Mouse (Mus musculus) embryo, embryonic 10 days (tissue): ENCODE data around the gene Gm42791.

Experiments used
- DNase-seq: peaks from one replicate; pipeline ENCODE4 v3.0.0-alpha.2; 2015; ENCODE audit warnings: low spot score

Gm42791 gene

GRCm38 (mm10) chr5:148977698-148978457 is 17.1 kb downstream of the Gm42791 start:
- DNase-seq = peak; percentile 56

- DNase-seq = no peak
Measured at GRCm38 (mm10) chr5:148976876-148977275, 18.1 kb downstream of the Gm42791 start.

GRCm38 (mm10) chr5:148975035-148975434 is 19.9 kb downstream of the Gm42791 start:
- DNase-seq = no peak

GRCm38 (mm10) chr5:148973019-148973668 is 21.8 kb downstream of the Gm42791 start:
- no peak for DNase-seq

- DNase-seq = no peak
Measured at GRCm38 (mm10) chr5:148972167-148972566, 22.8 kb downstream of the Gm42791 start.

GRCm38 (mm10) chr5:148969648-148970047 is 25.3 kb downstream of the Gm42791 start:
- DNase-seq = peak; percentile 49

GRCm38 (mm10) chr5:148968958-148969576 is 25.9 kb downstream of the Gm42791 start:
- DNase-seq = peak; percentile 58

GRCm38 (mm10) chr5:148968179-148968578 is 26.8 kb downstream of the Gm42791 start:
- DNase-seq = no peak

GRCm38 (mm10) chr5:148966395-148966794 is 28.6 kb downstream of the Gm42791 start:
- no peak for DNase-seq

- DNase-seq = no peak
Measured at GRCm38 (mm10) chr5:148965691-148966333, 29.1 kb downstream of the Gm42791 start.

- DNase-seq = no peak
Measured at GRCm38 (mm10) chr5:148965089-148965591, 29.8 kb downstream of the Gm42791 start.

- no peak for DNase-seq
Measured at GRCm38 (mm10) chr5:148964251-148964650, 30.7 kb downstream of the Gm42791 start.

GRCm38 (mm10) chr5:148960211-148960610 is 34.7 kb downstream of the Gm42791 start:
- no peak for DNase-seq

GRCm38 (mm10) chr5:148959068-148959990 is 35.6 kb downstream of the Gm42791 start:
- peak; percentile 62 for DNase-seq

- no peak for DNase-seq
Measured at GRCm38 (mm10) chr5:148958355-148958754, 36.6 kb downstream of the Gm42791 start.

- no peak for DNase-seq
Measured at GRCm38 (mm10) chr5:148956898-148957535, 37.9 kb downstream of the Gm42791 start.

GRCm38 (mm10) chr5:148956091-148956490 is 38.9 kb downstream of the Gm42791 start:
- DNase-seq = no peak

GRCm38 (mm10) chr5:148955575-148955974 is 39.4 kb downstream of the Gm42791 start:
- no peak for DNase-seq

- no peak for DNase-seq
Measured at GRCm38 (mm10) chr5:148954314-148955060, 40.5 kb downstream of the Gm42791 start.

GRCm38 (mm10) chr5:148953098-148953497 is 41.8 kb downstream of the Gm42791 start:
- DNase-seq = no peak
